Mouse (Mus musculus): ENCODE results near the gene Plcb2. TPM values are rescaled to one million over a fixed set of nuclear protein-coding genes. Genes with fewer than 3 reads are reported as not detected.

Plcb2 gene
- total and polyA plus RNA-seq, 3 experiments, result 0.97 to 2.4 (median 1.6) TPM

GRCm38 (mm10) chr2:118751896-118752791 is 23.9 kb upstream of the Plcb2 start:
- no peak for DNase-seq

GRCm38 (mm10) chr2:118750476-118750875 is 22.2 kb upstream of the Plcb2 start:
- DNase-seq, result no peak

- DNase-seq, result no peak
Measured at GRCm38 (mm10) chr2:118749341-118749884, 21.2 kb upstream of the Plcb2 start.

- no peak for DNase-seq
Measured at GRCm38 (mm10) chr2:118747301-118747960, 19.2 kb upstream of the Plcb2 start.

GRCm38 (mm10) chr2:118745915-118746901 is 18.0 kb upstream of the Plcb2 start:
- DNase-seq, result peak; percentile 67

GRCm38 (mm10) chr2:118745232-118745884 is 17.1 kb upstream of the Plcb2 start, which contains the start of gene Inafm2:
Inafm2 (plus strand) TSS chr2:118745758.
- peak; percentile 97 for DNase-seq

GRCm38 (mm10) chr2:118744621-118745020 is 16.4 kb upstream of the Plcb2 start:
- DNase-seq, result peak; percentile 5

GRCm38 (mm10) chr2:118743261-118743943 is 15.2 kb upstream of the Plcb2 start:
- DNase-seq, result peak; percentile 55

- peak; percentile 1 for DNase-seq
Measured at GRCm38 (mm10) chr2:118741183-118741582, 12.9 kb upstream of the Plcb2 start.

- no peak for DNase-seq
Measured at GRCm38 (mm10) chr2:118740341-118740740, 12.1 kb upstream of the Plcb2 start.

- DNase-seq, result peak; percentile 0
Measured at GRCm38 (mm10) chr2:118733341-118733740, 5.1 kb upstream of the Plcb2 start.

- DNase-seq, result no peak
Measured at GRCm38 (mm10) chr2:118731981-118732380, 3.7 kb upstream of the Plcb2 start.

GRCm38 (mm10) chr2:118730622-118730915 is 2.3 kb upstream of the Plcb2 start:
- peak; percentile 87 for DNase-seq

GRCm38 (mm10) chr2:118729816-118730621 is 1.8 kb upstream of the Plcb2 start:
- no peak for DNase-seq

GRCm38 (mm10) chr2:118729194-118729593 is 956 bp upstream of the Plcb2 start:
- DNase-seq, result no peak

- DNase-seq, result peak; percentile 2
Measured at GRCm38 (mm10) chr2:118727911-118728310, 327 bp downstream of the Plcb2 start.

GRCm38 (mm10) chr2:118726873-118727272 is 1.4 kb downstream of the Plcb2 start:
- peak; percentile 7 for DNase-seq

- peak; percentile 83 for DNase-seq
Measured at GRCm38 (mm10) chr2:118725511-118725910, 2.7 kb downstream of the Plcb2 start.

GRCm38 (mm10) chr2:118723693-118724486 is 4.3 kb downstream of the Plcb2 start:
- peak; percentile 3 for DNase-seq

Measured in adrenal gland, adult 2 months (tissue).